Mouse (Mus musculus) cortical plate, adult 2 months (tissue): ENCODE measurements around the gene Slc5a9.
"Not testable (repeated sequence)": the region's sequence is repeated elsewhere in the genome, so short reads cannot be mapped to it uniquely, and the experiment has no call there.

Experiments used
- CTCF ChIP-seq: fragments of 200-500 bp; IDR thresholded peaks from 2 replicates; pipeline ENCODE4 v1.5.1; 2011; ENCODE audit warnings: mild to moderate bottlenecking, control low read depth, low read length; ENCODE audit not compliant: insufficient read depth; ENCODE audit errors: extremely low read depth
- POLR2A ChIP-seq: fragments of 200-500 bp; IDR thresholded peaks from 2 replicates; pipeline ENCODE4 v1.6.1; 2011; ENCODE audit warnings: mild to moderate bottlenecking, low read length, control low read depth; ENCODE audit not compliant: insufficient read depth; ENCODE audit errors: extremely low read depth

GRCm38 (mm10) chr4:111900491-111900890 is 2.2 kb downstream of the Slc5a9 start:
- not testable (repeated sequence) for TF ChIP-seq POLR2A, CTCF
